Mouse (Mus musculus): ENCODE data around the gene Rassf3.
A peak's percentile ranks its signal among the peaks of the same experiment; 100 is the strongest.

DNA sequence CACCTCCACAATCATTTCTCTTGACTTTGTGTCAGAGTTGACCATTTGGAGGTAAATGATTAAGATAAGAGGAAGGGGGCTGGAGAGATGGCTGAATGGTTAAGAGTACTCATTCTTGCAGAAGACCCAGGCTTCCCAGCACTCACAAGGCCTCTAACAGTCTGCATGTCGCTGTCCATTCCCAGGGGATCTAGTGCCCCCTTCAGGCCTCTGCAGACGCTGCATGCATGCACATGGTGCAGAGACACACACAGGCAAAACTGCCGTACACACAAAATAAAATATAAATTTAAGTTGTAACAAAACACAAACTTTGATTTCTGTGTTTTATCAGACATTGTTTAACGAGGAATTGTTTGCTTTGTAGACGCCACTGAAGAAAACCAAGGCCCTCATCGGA is 105.4 kb downstream of the Rassf3 start:
- TF ChIP-seq CTCF (conservative IDR thresholded peaks at IDR 0.05; ENCODE audit: low read length): peak; percentile 94
- TF ChIP-seq POU5F1 (IDR thresholded peaks at IDR 0.05; ENCODE audit: borderline replicate concordance, low read length): no peak
